Mouse (Mus musculus): ENCODE data around the gene Mmp2. TPM values are rescaled to one million over a fixed set of nuclear protein-coding genes. Genes with fewer than 3 reads are reported as not detected.

The Mmp2 gene
- polyA plus RNA-seq, 1 experiment from 2014 or later: 161 TPM

GRCm38 (mm10) chr8:92855171-92855894 is 28.2 kb downstream of the Mmp2 start, which contains the start of gene Lpcat2:
TSS of gene Lpcat2 (plus strand) at chr8:92855339.
- H3K27me3 ChIP-seq (replicated peaks; ENCODE audit: insufficient read depth, low read length): no peaks in the 10 kb centered on the region
- DNase-seq (ENCODE audit: low spot score): peak; percentile 84
- ATAC-seq: peak; percentile 71
- TF ChIP-seq CTCF (IDR thresholded peaks at IDR 0.05) (no peak), EP300 (IDR thresholded peaks at IDR 0.05) (no peak)
- no peaks in the 10 kb centered on the region for H3K36me3 ChIP-seq (ENCODE audit: insufficient read depth, low read length)
- H3K9me3 ChIP-seq (ENCODE audit: low read length): no peaks in the 10 kb centered on the region
- peak within 1 kb of the TSS; percentile 40 for H3K4me3 ChIP-seq (ENCODE audit: low read depth, low read length)
- H3K9ac ChIP-seq (replicated peaks; ENCODE audit: low read depth): no peak within 1 kb of the TSS
- H3K27ac ChIP-seq (ENCODE audit: low read length): no peak within 1 kb of the TSS
- under 1% methylated on average over 50 of the region's 50 CpGs for WGBS
- peaks cover 3% of the 10 kb centered on the region; the same call in 1 of the 2 replicates for H3K4me1 ChIP-seq (ENCODE audit: insufficient read depth, low read depth, low read length)
- peak within 1 kb of the TSS; percentile 60 for H3K4me2 ChIP-seq (replicated peaks; ENCODE audit: low read depth, low read length)

- 0 out of 2 replicates have a peak overlapping the region, but pooled peaks have one; percentile 60 for H3K4me2 ChIP-seq (replicated peaks; ENCODE audit: low read depth, low read length)
- ATAC-seq (no peak), DNase-seq (ENCODE audit: low spot score) (no peak)
- no peak overlapping the region for H3K9ac ChIP-seq (replicated peaks; ENCODE audit: low read depth)
- H3K27me3 ChIP-seq (replicated peaks; ENCODE audit: insufficient read depth, low read length): no peaks in the 10 kb centered on the region
- no peak for TF ChIP-seq EP300 (IDR thresholded peaks at IDR 0.05)
- no peak for TF ChIP-seq CTCF (IDR thresholded peaks at IDR 0.05)
- 0 out of 2 replicates have a peak overlapping the region, but pooled peaks have one; percentile 40 for H3K4me3 ChIP-seq (ENCODE audit: low read depth, low read length)
- H3K9me3 ChIP-seq (ENCODE audit: low read length): no peaks in the 10 kb centered on the region
- WGBS: 66% methylated on average over 7 of the region's 7 CpGs
- no peaks in the 10 kb centered on the region for H3K36me3 ChIP-seq (ENCODE audit: insufficient read depth, low read length)
- H3K4me1 ChIP-seq (ENCODE audit: insufficient read depth, low read depth, low read length): peaks cover 3% of the 10 kb centered on the region; the same call in 1 of the 2 replicates
- no peak overlapping the region for H3K27ac ChIP-seq (ENCODE audit: low read length)
Observed at GRCm38 (mm10) chr8:92856273-92856986, 29.3 kb downstream of the Mmp2 start.

GRCm38 (mm10) chr8:92858475-92859182 is 31.5 kb downstream of the Mmp2 start:
- Histone ChIP-seq H3K4me1 (ENCODE audit: insufficient read depth, low read depth, low read length) (peaks cover 3% of the 10 kb centered on the region; the same call in 1 of the 2 replicates), H3K27me3 (replicated peaks; ENCODE audit: insufficient read depth, low read length) (no peaks in the 10 kb centered on the region), H3K36me3 (ENCODE audit: insufficient read depth, low read length) (no peaks in the 10 kb centered on the region), H3K9me3 (ENCODE audit: low read length) (no peaks in the 10 kb centered on the region), H3K4me3 (ENCODE audit: low read depth, low read length) (no peak overlapping the region), H3K27ac (ENCODE audit: low read length) (no peak overlapping the region), H3K9ac (replicated peaks; ENCODE audit: low read depth) (no peak overlapping the region), H3K4me2 (replicated peaks; ENCODE audit: low read depth, low read length) (no peak overlapping the region)
- TF ChIP-seq EP300 (IDR thresholded peaks at IDR 0.05) (no peak), CTCF (IDR thresholded peaks at IDR 0.05) (no peak)
- WGBS: 85% methylated on average over 14 of the region's 14 CpGs
- no peak for ATAC-seq
- DNase-seq (ENCODE audit: low spot score): no peak

GRCm38 (mm10) chr8:92861977-92862376 is 34.9 kb downstream of the Mmp2 start:
- Histone ChIP-seq H3K4me3 (ENCODE audit: low read depth, low read length) (no peak overlapping the region), H3K27me3 (replicated peaks; ENCODE audit: insufficient read depth, low read length) (no peaks in the 10 kb centered on the region), H3K27ac (ENCODE audit: low read length) (no peak overlapping the region), H3K4me2 (replicated peaks; ENCODE audit: low read depth, low read length) (no peak overlapping the region), H3K4me1 (ENCODE audit: insufficient read depth, low read depth, low read length) (no peaks in the 10 kb centered on the region), H3K9ac (replicated peaks; ENCODE audit: low read depth) (no peak overlapping the region), H3K9me3 (ENCODE audit: low read length) (no peaks in the 10 kb centered on the region), H3K36me3 (ENCODE audit: insufficient read depth, low read length) (no peaks in the 10 kb centered on the region)
- ATAC-seq (no peak), DNase-seq (ENCODE audit: low spot score) (no peak)
- TF ChIP-seq CTCF (IDR thresholded peaks at IDR 0.05): no peak
- TF ChIP-seq EP300 (IDR thresholded peaks at IDR 0.05): no peak
- 90% methylated on average over 1 of the region's 1 CpGs for WGBS

DNA sequence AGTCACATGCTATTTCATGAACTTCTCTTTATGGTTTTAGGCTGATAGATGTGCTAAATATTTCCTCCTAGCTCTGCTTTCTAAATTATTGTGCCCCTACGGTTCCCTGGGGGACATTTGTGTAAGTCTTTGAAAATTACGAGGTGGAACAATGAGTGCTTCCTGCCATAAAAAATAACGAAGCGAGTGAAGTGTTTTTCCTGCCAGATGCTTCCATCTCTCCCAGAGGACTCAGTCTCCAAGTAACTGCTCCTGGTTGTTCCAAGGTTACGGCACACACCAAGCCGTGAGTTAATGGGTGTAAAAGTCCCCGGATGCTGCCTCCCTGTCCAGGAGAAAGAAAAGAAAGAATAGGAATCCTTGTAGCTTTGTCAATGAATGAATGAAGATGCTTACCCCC is 43.2 kb downstream of the Mmp2 start:
- H3K36me3 ChIP-seq (ENCODE audit: insufficient read depth, low read length): no peaks in the 10 kb centered on the region
- WGBS: 49% methylated on average over 7 of the region's 7 CpGs
- no peak for TF ChIP-seq CTCF (IDR thresholded peaks at IDR 0.05)
- no peak for TF ChIP-seq EP300 (IDR thresholded peaks at IDR 0.05)
- no peak overlapping the region for H3K4me2 ChIP-seq (replicated peaks; ENCODE audit: low read depth, low read length)
- no peak overlapping the region for H3K27ac ChIP-seq (ENCODE audit: low read length)
- H3K27me3 ChIP-seq (replicated peaks; ENCODE audit: insufficient read depth, low read length): no peaks in the 10 kb centered on the region
- ATAC-seq: no peak
- no peaks in the 10 kb centered on the region for H3K9me3 ChIP-seq (ENCODE audit: low read length)
- no peak for DNase-seq (ENCODE audit: low spot score)
- H3K4me1 ChIP-seq (ENCODE audit: insufficient read depth, low read depth, low read length): no peaks in the 10 kb centered on the region
- H3K9ac ChIP-seq (replicated peaks; ENCODE audit: low read depth): no peak overlapping the region
- H3K4me3 ChIP-seq (ENCODE audit: low read depth, low read length): no peak overlapping the region
